Mouse (Mus musculus) adrenal gland, adult 18-20 months (tissue): ENCODE measurements around the gene Wnt3a. TPM values are rescaled to one million over a fixed set of nuclear protein-coding genes. Genes with fewer than 3 reads are reported as not detected.

Experiments used
- DNase-seq, 2 experiments: peaks; one replicate each; pipeline ENCODE4 v3.0.0; 2021 to 2022; ENCODE audit warnings: low spot score in 2 of 2
- total RNA-seq, 2 experiments: library from RNA; stranded (reverse); gene quantifications; 1 replicate in 1 of 2; 2 replicates in 1 of 2; pipeline ENCODE4 v1.2.3; 2021

Gene Wnt3a
- total RNA-seq, 2 experiments from 2014 or later, result not detected

- DNase-seq, result peak; percentile 32 to 34
Measured at GRCm38 (mm10) chr11:59263870-59264563, 26.5 kb downstream of the Wnt3a start.

- DNase-seq, result no peak
Measured at GRCm38 (mm10) chr11:59262308-59262707, 28.2 kb downstream of the Wnt3a start.

DNA sequence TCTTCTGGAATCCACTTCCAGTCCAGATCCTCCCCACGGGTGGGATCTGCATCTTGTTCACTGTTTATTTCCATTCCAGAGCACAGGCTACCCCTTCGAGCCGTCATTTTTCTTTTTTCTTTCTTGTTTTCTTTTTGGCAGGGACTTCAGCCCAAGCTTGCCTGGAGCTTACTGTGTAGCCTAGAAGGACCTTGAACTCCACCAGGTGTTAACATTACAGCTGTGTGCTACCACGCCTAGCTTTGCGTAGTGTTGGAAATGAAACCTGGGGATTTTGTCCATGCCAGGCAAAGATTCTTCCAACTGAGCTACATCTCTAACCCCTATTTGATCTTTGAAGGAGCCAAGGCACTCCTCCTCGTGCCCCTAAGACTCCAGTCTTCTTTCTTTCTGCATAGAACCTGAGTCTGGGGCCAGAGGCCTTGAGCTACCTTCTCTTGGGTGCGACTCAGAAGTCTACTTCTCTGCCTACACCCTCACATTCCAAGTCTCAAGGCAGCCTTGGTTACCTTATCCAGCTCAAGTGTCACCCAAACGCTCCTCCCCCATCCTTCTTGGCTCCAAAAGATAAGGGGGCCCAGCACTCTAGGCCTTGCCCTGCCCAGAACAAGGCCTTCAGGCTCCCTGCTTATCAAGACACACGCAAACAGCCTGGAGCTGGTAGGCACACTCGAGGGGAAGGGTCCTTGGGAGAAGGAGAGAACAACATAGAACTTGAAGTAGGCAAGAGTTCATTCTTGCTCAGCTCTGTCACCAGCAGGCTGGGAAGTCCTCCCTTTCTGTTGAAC is 29.7 kb downstream of the Wnt3a start:
- DNase-seq, result no peak

DNA sequence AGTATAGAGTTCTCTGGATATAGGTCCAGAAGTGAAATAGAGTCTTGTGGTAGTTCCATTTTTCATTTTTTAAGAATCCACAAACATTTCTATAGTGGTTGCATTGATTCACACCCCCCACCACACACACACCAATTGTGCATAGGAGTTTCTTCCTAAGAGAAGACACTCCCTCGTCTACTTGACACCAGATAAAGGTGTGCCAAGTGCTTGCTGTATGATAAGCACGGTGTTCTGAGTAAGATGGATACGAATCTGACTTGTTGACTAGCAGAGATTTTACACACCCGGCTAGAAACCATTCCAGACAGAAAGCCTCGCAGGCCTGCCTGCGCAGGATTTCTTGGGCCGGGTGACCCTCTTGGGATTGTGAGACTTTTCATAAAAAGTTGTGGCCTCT is 30.9 kb downstream of the Wnt3a start:
- DNase-seq, result no peak

DNA sequence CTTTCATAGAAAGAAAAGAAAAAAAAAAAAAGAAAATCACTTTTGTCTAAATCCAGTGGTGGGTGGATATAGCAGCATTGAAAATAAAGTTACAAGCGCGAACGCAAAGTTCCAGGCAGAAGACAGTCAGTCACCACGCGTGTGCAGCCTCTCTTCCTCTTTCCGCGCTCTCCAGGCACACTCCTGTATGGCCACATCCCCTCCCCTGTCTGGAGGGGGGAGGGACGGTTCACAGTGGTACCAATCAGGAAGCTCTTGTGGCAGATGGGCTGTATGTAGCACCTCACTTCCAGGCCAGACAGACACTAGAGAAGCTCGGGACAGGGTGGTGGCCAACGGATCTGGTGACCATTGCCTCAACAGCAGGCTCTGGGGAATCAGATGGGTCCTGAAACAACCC is 42.5 kb downstream of the Wnt3a start:
- no peak for DNase-seq

- DNase-seq, result no peak
Measured at GRCm38 (mm10) chr11:59243856-59244255, 46.7 kb downstream of the Wnt3a start.

DNA sequence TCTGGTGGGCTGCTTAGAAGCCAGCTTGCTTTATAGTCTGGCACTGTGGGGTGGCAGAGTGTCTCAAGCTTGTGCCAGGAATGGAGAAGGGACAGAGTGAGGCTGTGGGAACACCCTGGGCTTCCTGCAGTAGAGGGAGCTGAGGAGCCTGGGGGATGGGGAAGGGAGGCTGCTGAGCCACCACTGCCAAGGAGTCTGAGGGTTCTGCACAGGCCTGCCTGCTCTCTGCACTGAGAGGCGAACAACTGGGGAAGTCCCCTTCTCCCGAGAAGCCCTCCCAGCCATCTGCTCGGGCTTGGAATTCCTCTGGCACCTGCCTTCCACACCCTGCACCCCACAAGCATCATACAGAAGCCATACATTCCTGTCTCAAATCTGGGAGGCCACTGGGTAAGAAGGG is 48.7 kb downstream of the Wnt3a start:
- no peak for DNase-seq

DNA sequence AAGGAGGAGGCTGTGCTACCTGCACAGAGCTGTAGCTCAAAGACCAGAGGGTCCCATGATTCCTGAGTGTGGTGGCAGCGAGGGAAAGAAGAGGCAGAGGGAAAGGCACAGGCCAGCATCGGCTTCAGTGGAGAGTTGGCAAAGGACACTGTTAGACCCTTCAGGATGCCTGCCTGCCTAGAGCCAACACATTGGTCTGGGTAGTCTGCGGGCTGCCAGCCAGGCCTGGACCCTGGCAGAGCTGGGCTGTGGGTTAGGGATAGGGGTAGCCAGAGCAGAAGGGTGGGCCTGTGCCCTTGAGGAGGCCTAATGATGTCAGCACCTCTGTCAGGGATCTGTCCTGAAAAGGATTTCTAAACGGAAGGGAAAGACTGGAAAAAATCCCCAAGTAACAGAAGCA is 50.8 kb downstream of the Wnt3a start:
- no peak for DNase-seq

- no peak for DNase-seq
Measured at GRCm38 (mm10) chr11:59239428-59239785, 51.1 kb downstream of the Wnt3a start.

DNA sequence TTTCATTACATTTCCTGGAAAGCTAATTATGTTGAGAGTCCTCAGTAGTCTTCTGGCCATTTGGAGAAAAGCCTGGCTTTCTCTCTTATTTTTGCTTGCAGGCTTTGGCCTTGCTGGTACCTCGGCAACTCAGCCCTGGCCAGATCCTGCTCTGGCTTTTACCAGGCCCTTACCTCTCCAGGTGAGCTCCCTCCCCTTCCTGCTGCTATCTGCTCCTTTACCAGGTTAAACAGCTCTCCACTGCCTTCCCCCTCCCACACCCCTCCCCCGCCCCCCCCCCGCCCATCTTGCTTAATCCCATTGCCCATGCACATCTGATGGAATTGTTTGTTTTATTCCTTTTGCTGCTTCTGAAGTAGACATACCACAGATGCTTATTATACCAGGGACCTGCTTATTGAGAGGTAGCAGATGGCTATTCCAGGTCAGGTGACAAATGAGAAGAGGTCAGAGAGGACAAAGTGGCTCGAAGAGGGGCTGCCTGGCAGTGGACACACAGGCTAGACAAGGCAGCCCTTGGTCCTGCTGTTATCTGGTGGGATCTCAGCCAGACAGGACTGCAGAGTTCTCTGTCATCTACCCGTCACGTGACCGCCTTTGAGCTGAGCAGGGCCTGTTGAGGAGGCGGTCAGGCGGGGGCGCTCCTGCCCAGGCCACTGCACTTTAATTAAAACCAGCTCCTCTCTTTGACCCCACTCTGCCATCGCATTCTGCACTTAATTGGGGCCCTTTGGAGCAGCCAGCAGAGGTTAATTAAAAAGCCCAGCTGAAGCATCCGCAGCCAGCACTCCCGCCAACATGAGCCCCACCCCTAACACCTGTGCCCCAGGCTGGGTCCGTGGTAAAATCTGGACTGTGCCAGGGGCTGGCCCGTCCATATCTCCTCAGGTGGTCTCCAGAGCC is 51.8 kb downstream of the Wnt3a start:
- DNase-seq, result peak; percentile 63 to 64

DNA sequence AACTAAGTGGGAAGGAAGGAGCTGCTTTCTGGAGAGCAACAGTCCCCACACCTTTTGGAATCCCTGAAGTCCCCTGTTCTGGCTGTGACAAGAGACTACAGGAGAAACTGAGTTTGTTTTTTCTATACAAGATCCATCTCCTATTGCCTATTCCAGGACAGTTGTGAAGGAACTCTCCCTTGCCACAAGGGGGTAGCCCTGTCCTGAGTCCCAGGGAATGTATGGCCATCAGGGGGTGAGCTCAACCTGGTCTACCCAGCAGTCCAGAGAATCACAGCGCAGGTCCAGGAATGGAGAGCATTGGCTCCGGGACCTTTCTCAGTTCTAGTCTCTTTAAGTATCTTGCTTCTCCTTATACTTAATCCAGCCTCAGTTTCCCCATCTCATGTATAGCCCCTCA is 57.8 kb downstream of the Wnt3a start:
- DNase-seq, result no peak

DNA sequence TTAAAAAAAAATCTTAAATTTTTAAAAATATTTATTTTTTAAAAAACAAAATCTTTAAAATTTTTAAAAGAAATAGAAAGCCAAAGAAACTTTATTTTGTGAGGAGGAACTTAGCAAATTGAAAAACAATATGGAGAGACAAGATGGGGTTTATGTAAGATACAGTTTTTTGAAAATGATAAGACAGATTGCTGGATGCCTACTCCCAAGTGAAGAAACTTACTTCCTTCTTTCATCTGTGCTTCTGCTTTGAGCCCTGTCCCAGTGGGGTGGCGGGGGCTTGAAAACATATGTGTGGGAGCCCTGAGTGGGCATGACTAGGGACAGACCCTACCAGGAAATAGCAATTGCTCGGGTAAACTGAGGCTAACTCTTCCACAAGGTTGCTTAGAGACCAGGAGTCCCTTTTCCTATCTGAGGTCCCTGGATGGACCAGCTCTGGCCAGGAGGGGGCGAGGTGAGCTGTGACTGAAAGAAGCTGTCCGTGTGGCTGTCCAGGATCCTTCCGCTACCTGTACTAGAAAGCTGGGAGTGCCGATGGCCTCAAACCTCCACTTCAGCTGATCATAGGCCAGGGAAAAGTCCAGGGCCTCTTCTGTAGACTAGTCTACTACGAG is 60.3 kb downstream of the Wnt3a start:
- peak; percentile 58 to 69 for DNase-seq

DNA sequence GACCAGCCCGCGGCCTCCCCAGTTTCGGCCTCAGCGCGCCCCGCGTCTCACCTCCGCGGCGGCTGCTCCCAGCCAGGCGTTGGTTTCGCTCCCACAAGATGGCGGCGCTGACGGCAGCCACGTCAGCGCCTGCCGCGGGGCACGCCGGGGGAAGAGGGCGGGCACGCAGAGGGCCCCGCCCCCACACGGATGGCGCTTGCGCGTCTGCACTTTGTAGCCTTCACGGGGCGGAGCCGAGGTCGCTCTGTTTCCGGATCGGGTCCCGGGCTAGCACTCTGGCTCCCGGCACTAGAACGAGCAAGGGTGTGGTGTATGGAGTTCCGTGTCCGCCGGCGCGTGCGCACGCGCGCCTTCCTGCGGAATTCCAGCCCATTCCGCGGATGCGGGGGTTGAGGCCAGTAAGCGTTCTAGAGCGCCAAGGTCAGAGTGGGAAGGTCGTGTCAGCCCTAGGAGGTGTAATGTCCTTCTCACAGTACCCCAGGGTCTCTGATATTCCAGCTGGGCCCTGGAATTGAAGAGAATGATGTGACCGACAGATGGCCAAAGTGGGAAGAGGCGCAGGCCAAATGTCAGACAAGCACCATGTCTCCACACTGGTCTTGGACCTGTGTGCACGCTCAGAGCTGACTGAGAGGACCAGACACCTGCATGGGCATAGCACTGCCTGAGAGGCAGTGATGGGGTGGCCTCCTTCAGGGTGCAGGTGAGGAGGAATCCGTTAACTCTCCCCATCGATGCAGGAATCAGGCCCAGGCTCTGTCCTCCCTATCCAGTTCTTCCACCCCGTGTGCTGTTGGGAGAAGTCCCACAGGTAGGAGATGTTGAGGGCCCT is 62.2 kb downstream of the Wnt3a start, which contains the start of gene Arf1:
TSS of gene Arf1 (minus strand) at position 149 of the 832 bp plus-strand sequence.
- peak; percentile 97 for DNase-seq

DNA sequence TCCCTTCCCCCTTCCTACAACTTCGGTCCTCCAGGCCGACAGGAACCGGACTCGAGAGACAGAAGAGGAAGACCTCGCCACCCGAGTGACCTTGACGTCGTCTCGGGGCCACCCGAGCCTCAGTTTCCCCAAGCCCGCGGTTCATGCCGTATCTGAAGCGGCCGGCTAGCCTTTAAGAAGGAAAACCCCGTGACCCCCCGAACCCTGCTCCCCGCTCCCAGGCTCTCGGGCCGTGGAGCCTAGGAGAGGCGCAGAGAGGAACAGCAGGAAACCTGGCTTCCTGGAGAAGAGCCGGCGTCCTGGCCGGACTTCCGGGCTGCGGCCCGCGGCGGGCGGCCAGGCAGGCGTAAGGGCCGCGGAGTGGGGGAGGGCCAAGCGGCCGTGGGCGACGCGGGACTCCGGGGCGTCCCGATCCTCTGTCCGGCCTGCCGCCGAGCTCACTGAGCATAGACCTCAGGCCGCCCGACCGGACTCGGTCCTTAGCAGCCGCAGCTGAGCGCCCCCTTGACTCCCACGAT is 62.9 kb downstream of the Wnt3a start:
- DNase-seq, result no peak

DNA sequence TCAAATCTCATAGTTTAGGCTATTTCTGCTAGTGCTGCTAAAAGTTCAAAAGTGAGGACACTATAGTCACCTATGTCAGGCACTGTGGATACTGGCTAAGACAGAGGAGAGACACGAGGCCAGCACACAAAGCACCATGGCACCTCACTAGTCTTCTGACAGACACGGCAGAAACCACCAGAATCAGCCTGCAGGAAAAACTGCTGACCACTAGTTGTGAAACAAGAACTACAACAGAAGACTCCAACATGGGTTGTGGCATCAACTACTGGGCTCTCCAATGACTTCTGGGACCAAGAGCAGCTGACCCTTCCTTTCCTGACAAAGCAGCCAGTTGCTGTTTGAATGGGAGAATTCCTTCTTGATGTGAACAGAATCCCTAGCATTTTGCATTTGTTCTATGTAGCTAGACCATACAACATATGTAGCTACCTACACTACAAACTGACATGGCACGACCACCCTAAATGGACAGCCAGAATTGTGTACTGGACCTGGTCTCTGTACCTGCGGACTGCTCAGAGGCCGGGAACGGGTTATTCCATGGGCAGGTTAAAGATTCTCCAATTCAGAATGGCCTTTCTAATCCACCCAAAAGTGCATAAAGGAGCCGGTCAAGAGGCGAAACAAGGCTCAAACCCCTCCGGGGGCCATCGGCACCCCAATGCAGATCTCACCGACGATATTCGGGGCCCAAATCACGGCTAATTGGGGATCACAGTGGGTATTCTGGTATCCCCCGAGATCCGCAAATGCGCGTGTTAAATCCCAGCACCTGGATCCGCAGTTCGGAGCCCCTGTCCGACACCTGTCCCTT is 63.6 kb downstream of the Wnt3a start:
- DNase-seq, result no peak

DNA sequence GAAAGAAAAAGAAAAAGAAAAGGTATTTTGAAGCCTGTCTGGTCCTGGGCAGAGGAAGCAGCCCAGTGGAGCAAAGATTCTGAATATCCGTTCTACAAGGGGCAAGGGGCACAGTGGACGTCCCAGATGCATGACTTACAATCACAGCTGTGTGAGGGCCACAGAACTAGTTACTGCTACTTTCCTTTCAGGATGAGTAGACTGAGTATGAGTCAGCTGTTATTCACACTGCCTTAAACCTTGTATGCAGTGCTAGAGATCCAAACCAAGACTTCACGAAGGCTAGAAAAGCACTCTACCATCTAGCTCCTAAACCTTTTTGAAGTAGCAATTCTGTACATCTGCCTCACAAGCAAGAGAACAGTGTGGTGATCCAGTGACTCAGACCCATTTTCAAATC is 64.3 kb downstream of the Wnt3a start:
- no peak for DNase-seq

GRCm38 (mm10) chr11:59225167-59225566 is 65.4 kb downstream of the Wnt3a start:
- no peak for DNase-seq

DNA sequence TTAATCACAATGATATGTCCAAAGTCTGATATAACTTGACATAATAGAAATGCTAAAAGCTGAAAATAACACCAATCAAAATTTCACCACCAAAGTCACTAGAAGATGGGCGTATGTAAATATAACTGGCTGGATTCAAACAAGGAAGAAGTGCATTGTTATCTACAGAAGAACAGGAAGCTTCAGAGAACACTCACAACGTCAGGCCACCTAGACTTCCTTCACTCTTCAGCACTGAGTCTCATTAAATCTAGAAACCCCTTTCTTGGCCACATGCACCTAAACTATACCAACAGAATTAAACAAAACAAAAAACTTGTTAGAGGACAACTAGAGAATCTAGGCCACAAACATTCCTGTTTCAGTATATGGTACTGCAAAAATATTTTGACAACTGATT is 66.1 kb downstream of the Wnt3a start:
- DNase-seq, result no peak

GRCm38 (mm10) chr11:59224025-59224424 is 66.5 kb downstream of the Wnt3a start:
- DNase-seq, result no peak
